Mouse (Mus musculus) kidney, adult 18-20 months (tissue): ENCODE results near the gene Rpsa.

ENCODE experiments used
- DNase-seq: peaks from one replicate; pipeline ENCODE4 v3.0.0; 2021

The Rpsa gene

GRCm38 (mm10) chr9:120174436-120175137, 47.1 kb downstream of the Rpsa start:
- DNase-seq, result no peak

DNA sequence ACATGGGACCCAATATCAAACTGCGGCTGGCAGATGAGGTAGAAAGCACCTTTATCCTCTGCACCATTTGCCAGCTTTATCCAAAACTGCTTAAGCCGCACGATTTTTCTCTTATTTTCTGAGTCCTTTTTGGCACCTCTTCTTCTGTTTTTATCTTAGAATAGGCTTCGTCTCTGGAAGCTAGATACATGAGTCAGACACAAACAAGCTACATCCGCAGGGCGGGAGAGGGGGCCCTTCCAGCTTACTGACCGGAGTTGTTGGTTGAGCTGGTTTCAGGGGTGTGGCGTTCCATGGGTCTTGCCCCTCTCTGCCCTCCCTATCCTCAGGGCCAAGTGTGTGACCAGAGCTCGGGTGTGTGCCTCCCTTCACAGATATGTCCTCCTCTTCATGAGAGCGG, 51.3 kb downstream of the Rpsa start:
- DNase-seq, result no peak
